ENCODE assay signal across 8 mouse cellular contexts in the genomic region with DNA sequence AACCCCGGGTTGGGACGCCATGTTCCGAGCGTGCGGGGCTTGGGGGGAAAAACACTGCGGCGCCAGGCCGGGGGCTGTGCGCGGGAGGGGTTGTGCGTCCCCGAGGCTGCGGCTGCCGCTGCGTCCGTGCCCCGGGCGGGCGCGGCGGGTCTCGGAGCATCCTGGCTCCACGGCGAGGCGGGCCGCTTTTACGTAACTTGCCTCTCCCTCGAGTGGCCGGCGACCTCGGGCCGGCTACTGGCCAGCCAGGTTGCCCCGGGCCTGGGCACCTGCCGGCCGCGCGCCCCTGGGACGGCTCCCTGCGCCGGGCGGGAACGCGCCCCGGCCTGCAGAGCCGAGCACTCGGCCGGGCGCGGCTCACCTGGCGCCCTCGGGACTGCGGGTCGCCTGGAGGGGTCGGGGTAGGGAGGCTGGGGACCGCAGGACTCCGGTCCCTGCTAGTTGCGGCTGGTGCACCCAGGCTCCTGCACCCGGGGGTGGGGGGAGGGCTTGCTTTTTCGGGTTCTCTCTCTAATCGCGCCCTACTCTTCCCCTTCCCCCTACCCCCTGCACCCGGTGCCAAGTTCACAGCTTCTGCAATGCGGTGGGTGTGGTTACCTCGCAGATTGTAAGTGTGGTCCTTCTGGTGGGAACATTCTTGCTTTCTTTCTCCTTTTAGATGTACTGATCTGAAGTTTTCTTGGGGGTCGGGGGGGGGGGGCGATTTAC.
DNase-seq lines count a peak whose midpoint lies in the region; ATAC-seq and TF ChIP-seq lines count a peak whose summit lies in the region.

No protein-coding gene starts in this region.

- peak; percentile 57 for ATAC-seq in cerebellum, adult (ENCODE audit: insufficient number of reproducible peaks, low FRiP score, low TSS enrichment)
- ATAC-seq in forebrain, embryonic 14.5 days, result peak; percentile 73
- peak; percentile 59 for ATAC-seq in hindbrain, postnatal 0 days
- ATAC-seq in liver, embryonic 13.5 days (ENCODE audit: low read depth), result peak; percentile 39; the same call in 1 of the 2 replicates

- peak overlapping the region; percentile 87 for H3K9ac ChIP-seq in forebrain, embryonic 14.5 days (ENCODE audit: low read length)
- peak overlapping the region; percentile 91 for H3K9ac ChIP-seq in hindbrain, postnatal 0 days (replicated peaks; ENCODE audit: low read length)
- peak overlapping the region; percentile 57 for H3K9ac ChIP-seq in liver, embryonic 13.5 days

- H3K27ac ChIP-seq in forebrain, embryonic 14.5 days (ENCODE audit: low read depth, low read length), result peak overlapping the region; percentile 65; the same call in 1 of the 2 replicates
- H3K27ac ChIP-seq in hindbrain, postnatal 0 days, result peak overlapping the region; percentile 85
- no peak overlapping the region for H3K27ac ChIP-seq in liver, embryonic 13.5 days

- no peaks in the 10 kb centered on the region for H3K9me3 ChIP-seq in forebrain, embryonic 14.5 days (replicated peaks; ENCODE audit: control insufficient read depth, low read length)
- no peaks in the 10 kb centered on the region for H3K9me3 ChIP-seq in hindbrain, postnatal 0 days (ENCODE audit: low read length)
- H3K9me3 ChIP-seq in liver, embryonic 13.5 days (replicated peaks), result no peaks in the 10 kb centered on the region

- peak overlapping the region; percentile 54 for H3K4me3 ChIP-seq in lung, adult 2 months (replicated peaks; ENCODE audit: extremely low read depth, low read depth, low read length)
- H3K4me3 ChIP-seq in forebrain, embryonic 14.5 days (ENCODE audit: low read depth, low read length), result peak overlapping the region; percentile 84
- peak overlapping the region; percentile 96 for H3K4me3 ChIP-seq in hindbrain, postnatal 0 days (ENCODE audit: low read length)
- peak overlapping the region; percentile 61 for H3K4me3 ChIP-seq in liver, embryonic 13.5 days (replicated peaks)

- TF ChIP-seq POLR2A in lung, adult 2 months (IDR thresholded peaks at IDR 0.05; ENCODE audit: borderline replicate concordance, extremely low read depth, low read depth, low read length), result no peak

- peak; percentile 23 for DNase-seq in lung, adult 2 months
- DNase-seq in lung, postnatal 25 days (ENCODE audit: low spot score), result no peak
- peak; percentile 68 for DNase-seq in forebrain, embryonic 14.5 days (ENCODE audit: low spot score)
- peak; percentile 58 for DNase-seq in hindbrain, postnatal 0 days (ENCODE audit: low spot score)
- no peak for DNase-seq in liver, embryonic 13.5 days
- DNase-seq in ovary, postnatal 14 days (ENCODE audit: low spot score), result peak; percentile 14
- DNase-seq in layer of hippocampus, postnatal 14 days (ENCODE audit: low spot score in 2 of 2), result no peak

- no peaks in the 10 kb centered on the region for H3K36me3 ChIP-seq in forebrain, embryonic 14.5 days (ENCODE audit: control insufficient read depth, insufficient read depth, low read length)
- no peaks in the 10 kb centered on the region for H3K36me3 ChIP-seq in hindbrain, postnatal 0 days (ENCODE audit: insufficient read depth, low read length)
- no peaks in the 10 kb centered on the region for H3K36me3 ChIP-seq in liver, embryonic 13.5 days

- H3K4me1 ChIP-seq in lung, adult 2 months (ENCODE audit: control insufficient read depth, insufficient read depth, low read length), result no peaks in the 10 kb centered on the region
- no peaks in the 10 kb centered on the region for H3K4me1 ChIP-seq in forebrain, embryonic 14.5 days (ENCODE audit: control insufficient read depth, insufficient read depth, low read length)
- H3K4me1 ChIP-seq in hindbrain, postnatal 0 days (ENCODE audit: insufficient read depth, low read length), result no peaks in the 10 kb centered on the region
- no peaks in the 10 kb centered on the region for H3K4me1 ChIP-seq in liver, embryonic 13.5 days (replicated peaks)

- H3K4me2 ChIP-seq in forebrain, embryonic 14.5 days (ENCODE audit: low read length), result peak overlapping the region; percentile 82
- H3K4me2 ChIP-seq in hindbrain, postnatal 0 days (ENCODE audit: low read depth, low read length), result peak overlapping the region; percentile 88
- peak overlapping the region; percentile 64 for H3K4me2 ChIP-seq in liver, embryonic 13.5 days

- WGBS in lung, adult 2 months, result under 1% methylated on average over 59 of the region's 66 CpGs
- WGBS in forebrain, embryonic 14.5 days, result 0% methylated on average over 44 of the region's 66 CpGs
- WGBS in hindbrain, postnatal 0 days, result under 1% methylated on average over 57 of the region's 66 CpGs
- WGBS in liver, embryonic 13.5 days (ENCODE audit: insufficient replicate concordance), result 0% methylated on average over 29 of the region's 66 CpGs

- no peaks in the 10 kb centered on the region for H3K27me3 ChIP-seq in forebrain, embryonic 14.5 days (replicated peaks; ENCODE audit: control insufficient read depth, insufficient read depth, low read length)
- no peaks in the 10 kb centered on the region for H3K27me3 ChIP-seq in hindbrain, postnatal 0 days (ENCODE audit: insufficient read depth, low read length)
- H3K27me3 ChIP-seq in liver, embryonic 13.5 days, result peaks cover 32% of the 10 kb centered on the region

- TF ChIP-seq CTCF in lung, adult 2 months (IDR thresholded peaks at IDR 0.05; ENCODE audit: insufficient read depth, low read length), result no peak
- no peak for TF ChIP-seq CTCF in hindbrain, postnatal 0 days (IDR thresholded peaks at IDR 0.05; ENCODE audit: low read depth)

Comparison
In these comparisons a context has a peak if more than half of its experiments do, and no peak if none do; other contexts are left out.
1. DNase-seq: peak in lung, adult 2 months (single experiment), forebrain, embryonic 14.5 days (single experiment), hindbrain, postnatal 0 days (single experiment) and ovary, postnatal 14 days (single experiment); none in lung, postnatal 25 days (single experiment), liver, embryonic 13.5 days (single experiment) and layer of hippocampus, postnatal 14 days (0 of 2).
2. Peak in every context shown above with its lines, with median percentiles within 50 percentile points of each other: H3K4me3 ChIP-seq, ATAC-seq, H3K4me2 ChIP-seq and H3K9ac ChIP-seq.